Mouse (Mus musculus) cerebellum, postnatal 36 days (tissue): ENCODE measurements around the gene Tnfsf12.
"Not testable (repeated sequence)": the region's sequence is repeated elsewhere in the genome, so short reads cannot be mapped to it uniquely, and the experiment has no call there.

ENCODE experiments used
- DNase-seq, 2 experiments: peaks; one replicate each; pipeline ENCODE4 v3.0.0; 2021 to 2022; ENCODE audit warnings: mixed read lengths in 2 of 2

Tnfsf12 gene

DNA sequence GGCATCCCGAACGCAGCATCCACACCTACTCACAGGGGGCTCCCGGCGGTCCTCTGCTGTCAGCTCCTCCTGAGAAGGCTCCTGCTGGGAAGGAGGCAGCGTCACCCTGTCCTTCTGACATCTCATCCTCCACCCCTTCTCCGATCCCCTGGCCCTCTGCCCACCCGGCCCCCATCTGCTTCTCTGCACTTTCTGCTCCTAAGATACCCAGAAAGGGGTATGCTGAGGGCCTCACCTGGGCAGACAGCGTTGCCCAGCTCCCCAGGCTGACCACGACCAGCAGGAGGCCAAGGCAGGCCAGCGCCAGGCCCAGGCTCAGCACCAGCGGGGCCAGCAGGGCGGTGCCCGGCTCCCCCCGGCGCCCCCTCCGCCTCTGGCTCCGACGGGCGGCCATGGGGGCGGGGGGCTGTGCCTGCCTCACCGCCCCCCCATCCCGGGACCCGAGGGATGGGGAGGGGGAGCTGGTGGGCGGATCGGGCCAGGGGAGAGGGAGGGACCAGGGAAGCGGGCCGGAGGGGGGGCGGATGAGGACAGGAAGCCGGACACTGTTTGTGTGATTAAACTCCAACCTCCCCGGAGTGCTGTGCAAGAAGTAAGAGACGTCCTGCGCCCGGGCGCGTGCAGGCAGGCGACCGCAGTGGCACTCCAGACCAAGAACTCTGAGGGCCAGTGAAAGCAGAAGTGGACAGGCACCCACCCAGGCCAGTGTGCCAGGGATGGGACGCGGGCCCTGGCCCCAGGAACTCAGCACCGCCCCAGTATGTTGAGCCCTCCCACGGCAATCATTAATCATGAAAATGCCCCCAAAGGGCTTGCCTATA is at the start of gene Tnfsf12, which contains the start of gene Tnfsfm13:
Gene Tnfsf12, minus strand, starts transcription at position 489 of the 821 bp plus-strand sequence.
Gene Tnfsfm13, minus strand, starts transcription at position 738 of the 821 bp plus-strand sequence.
- peak; percentile 66 to 67 for DNase-seq

GRCm38 (mm10) chr11:69731408-69731807 is 35.8 kb upstream of the Tnfsf12 start:
- not testable (repeated sequence) for DNase-seq

DNA sequence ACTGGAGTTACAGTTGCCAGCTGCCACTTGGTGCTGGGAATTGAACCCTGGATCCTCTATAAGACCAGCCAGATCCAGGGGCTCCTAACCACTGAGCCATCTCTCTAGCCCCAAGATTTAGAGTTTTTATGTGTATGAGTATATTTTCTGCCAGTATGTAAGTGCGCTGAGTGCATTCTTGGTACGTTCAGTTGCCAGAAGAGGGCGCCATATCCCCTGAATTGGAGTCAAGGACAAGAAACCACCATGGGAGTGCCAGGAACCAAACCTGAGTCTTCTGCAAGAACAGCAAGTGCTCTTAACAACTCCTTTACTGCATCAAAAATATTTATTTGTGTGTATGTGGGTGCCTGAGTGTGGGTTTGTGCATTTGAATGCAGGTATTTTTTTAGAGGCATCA is 33.4 kb upstream of the Tnfsf12 start:
- peak; percentile 57 to 58 for DNase-seq

DNA sequence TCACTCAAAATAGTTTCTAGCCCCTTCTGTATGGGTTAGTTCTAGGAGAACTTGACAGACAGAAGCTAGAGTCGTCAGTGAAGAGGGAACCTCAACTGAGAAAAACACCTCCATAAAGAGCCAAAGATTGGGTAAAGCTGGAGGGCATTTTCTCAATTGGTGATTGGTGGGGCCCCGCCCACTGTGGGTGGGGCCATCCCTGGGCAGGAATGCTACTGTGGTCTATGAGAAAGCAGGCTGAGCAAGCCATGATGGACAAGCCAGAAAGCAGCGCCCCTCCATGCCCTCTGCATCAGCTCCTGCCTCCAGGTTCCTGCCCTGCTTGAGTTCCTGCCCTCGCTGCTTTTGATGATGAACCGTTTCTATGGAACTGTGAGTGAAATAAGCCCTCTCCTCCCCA is 30.3 kb upstream of the Tnfsf12 start:
- DNase-seq, result no peak

- no peak for DNase-seq
Observed at GRCm38 (mm10) chr11:69723074-69723473, 27.4 kb upstream of the Tnfsf12 start.

DNA sequence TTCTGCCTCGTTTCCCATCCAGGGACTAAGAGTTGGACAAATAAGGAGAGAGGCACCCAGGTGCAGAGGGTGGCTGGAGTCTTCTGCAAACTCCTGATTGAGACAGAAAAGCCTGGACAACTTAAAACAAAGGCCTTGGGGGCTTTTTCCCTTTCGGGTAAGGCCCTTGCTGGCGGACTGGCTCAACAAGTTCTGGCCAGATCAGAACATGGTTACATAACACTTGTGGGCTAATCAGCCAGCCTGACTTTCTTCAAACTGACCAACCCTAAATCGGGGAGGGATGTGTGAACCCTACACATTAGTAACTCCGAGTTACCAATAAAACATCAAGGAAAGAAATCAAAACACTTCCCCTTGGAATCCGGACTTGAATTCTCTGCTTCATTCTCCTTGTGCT is 25.2 kb upstream of the Tnfsf12 start:
- no peak for DNase-seq

DNA sequence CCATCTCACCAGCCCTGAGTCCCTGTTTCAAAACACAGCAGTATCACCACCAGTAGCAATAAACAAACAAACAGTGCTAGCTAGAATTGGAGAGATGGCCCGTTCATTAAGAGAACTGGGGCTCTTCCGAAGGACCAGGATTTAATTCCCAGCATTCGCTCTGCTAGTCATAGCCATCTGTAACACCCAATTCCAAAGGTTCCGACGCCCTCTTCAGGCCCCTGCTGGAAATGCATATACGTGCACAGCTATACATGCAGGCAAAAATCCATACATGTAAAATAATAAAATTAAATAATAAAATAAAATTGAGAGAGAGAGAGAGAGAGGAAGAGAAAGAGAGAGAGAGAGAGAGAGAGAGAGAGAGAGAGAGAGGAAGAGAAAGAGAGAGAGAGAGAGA is 23.8 kb upstream of the Tnfsf12 start:
- no peak for DNase-seq

GRCm38 (mm10) chr11:69718661-69719060 is 23.0 kb upstream of the Tnfsf12 start:
- DNase-seq, result no peak

DNA sequence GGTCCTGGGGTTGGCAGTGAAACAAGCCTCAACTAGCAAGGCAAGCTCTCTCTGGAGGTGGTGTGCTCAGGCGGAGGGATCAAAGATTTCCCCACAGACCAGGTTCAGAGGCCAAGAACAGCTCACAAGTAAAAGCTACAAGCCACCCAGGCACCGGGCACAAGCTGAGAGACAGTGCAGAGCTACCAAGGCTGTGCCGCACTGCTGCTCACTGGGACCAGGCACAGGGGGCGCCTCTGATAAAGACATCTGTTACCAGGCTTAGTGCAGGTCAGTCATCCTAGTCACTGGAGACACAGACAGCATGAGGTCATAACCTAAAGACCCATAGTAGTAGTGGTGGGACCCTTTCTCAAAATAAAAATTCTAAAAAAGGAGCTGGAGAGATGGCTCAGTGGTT is 21.3 kb upstream of the Tnfsf12 start:
- no peak for DNase-seq

DNA sequence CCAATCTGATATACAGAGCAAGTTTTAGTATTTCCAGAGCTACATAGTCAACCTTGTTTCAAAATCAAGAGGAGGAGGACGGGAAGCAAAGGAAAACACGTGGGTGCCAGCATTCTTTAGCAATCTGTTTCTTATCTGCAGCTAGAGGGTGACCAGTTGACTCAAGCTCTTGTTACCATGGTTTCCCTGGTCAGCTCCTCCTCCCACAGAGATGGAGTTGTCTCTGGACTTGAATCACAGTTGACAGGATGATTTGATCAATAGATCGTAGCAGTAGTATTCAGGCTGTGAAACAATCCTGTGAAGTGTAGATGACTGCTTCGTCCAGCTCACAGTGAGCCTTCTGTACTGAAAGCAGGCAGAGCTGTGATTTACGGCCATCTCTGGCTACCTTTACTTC is 20.3 kb upstream of the Tnfsf12 start:
- no peak for DNase-seq

DNA sequence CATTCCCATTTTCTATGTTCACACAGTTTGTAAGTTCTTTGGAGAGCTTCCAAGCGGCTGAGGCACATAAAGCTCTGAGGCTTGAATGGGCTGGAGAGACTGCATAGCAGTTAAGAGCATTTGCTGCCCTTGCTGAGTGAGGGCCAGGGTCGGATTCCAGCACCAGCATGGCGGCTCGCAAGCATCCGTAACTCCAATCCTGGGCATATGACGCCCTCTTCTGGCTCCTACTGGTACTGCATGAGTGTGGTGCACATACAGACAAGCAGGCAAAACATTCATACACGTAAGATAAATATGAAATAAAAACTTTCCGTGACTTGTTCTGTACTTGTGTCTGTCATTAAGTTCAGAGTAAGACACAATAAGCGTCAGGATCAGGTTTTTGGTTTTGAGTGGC is 19.8 kb upstream of the Tnfsf12 start:
- DNase-seq, result peak; percentile 32 to 38

- no peak for DNase-seq
Observed at GRCm38 (mm10) chr11:69714636-69715329, 19.1 kb upstream of the Tnfsf12 start.

DNA sequence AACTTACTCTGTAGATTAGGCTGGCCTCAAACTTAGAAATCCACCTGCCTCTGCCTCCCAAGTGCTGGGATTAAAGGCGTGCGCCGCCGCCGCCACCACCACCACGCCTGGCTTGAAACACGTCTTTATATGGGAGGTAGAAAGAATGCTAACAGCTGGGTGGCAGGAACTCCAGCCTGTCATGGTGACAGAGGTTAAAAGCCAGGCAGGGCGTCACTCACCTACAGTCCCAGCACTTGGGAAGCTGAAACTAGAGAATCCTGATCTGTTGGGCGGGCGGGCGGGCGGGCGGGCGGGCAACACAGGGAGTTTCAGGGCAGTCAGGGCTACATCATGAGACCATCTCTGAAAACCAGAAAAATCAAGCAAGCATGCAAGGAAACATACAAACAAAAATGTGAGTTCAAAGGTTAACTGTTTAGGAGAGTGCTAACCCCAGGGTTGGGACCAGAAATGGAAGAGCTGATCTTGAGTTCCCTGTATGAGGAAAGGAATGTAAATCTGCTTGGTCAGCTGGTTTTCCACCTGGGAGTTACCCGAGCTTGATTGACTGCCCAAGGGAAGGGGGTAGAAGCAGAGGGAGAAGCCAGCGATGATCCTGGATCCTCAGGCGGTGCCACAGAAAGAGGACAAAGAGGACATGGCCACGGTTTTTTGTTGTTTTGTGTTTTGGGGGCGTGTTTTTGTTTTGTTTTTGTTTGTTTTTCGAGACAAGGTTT is 17.5 kb upstream of the Tnfsf12 start:
- no peak for DNase-seq

- no peak for DNase-seq
Observed at GRCm38 (mm10) chr11:69711082-69711481, 15.4 kb upstream of the Tnfsf12 start.

DNA sequence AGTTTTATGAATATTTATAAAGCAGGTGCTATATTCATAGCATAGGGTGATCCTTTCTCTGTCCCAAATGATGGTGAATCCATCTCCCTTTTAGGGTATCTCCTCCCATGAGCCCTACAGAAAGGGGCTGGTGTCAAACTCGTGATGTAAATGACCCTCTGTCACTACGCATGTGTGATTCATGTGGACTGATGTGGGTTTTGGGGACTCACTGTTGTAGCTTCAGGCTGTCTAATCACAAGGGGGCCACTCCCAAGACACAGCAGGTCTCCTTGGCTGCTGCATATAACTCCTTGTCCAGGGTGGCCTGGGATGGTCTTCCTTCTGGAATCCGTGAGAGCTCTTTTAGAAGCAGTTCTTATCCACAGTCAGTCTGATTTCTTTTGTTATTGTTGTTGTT is 14.8 kb upstream of the Tnfsf12 start:
- no peak for DNase-seq

GRCm38 (mm10) chr11:69709554-69710446 is 14.2 kb upstream of the Tnfsf12 start:
- no peak for DNase-seq

DNA sequence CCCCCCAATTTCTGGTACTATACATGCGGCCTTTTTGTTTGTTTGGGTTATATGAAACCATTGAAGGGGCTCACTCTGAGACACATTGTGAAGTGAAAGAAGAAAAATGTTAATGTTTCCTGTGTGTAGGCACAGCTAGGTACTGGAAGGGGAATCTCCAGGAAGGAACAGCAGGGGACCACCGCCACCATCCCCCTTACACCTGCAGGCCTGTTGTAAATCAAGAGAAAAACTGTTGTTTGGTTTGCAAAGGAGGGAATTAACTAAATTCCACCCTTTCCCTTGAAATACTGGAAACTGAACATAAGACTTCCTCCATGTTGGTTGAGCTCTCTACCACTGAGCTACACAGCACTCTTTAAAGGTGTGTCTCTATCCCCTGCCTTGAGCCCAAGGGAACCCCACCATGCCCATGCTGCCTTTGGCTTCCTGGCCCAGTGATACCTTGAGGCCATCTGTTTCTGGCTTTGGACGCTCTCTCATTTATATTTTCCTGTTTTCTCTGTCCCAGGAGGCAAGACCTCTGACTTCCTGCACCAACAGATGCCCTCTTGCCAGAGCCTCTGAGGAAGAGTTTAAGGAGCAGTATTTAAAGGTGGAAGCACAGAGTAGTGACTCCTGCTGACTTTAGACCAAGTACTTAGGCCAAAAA is 13.1 kb upstream of the Tnfsf12 start:
- peak; percentile 28 to 30 for DNase-seq

DNA sequence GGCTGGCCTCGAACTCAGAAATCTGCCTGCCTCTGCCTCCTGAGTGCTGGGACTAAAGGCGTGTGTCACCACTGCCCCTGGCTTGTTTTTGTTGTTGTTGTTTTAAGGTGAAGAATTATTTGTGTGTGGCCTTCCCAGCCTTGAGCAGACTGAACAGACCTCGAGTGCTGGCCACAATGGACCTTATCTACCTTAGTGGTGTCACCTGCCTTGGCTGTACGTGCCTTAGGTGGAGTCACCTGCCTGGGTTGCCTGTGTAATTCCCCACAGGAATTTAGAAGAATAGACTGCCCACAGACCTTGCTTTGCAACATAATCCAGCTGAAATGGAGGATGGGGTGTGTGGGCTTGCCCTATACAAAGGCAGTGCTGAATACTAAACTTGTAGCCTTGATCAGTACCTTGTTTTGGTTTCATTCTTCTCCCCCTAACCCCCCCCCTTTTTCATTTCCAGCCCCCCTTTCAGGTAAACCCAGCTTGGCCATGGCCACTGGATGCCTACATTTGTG is 12.3 kb upstream of the Tnfsf12 start:
- DNase-seq, result no peak

GRCm38 (mm10) chr11:69707480-69707847 is 11.8 kb upstream of the Tnfsf12 start:
- DNase-seq, result no peak

DNA sequence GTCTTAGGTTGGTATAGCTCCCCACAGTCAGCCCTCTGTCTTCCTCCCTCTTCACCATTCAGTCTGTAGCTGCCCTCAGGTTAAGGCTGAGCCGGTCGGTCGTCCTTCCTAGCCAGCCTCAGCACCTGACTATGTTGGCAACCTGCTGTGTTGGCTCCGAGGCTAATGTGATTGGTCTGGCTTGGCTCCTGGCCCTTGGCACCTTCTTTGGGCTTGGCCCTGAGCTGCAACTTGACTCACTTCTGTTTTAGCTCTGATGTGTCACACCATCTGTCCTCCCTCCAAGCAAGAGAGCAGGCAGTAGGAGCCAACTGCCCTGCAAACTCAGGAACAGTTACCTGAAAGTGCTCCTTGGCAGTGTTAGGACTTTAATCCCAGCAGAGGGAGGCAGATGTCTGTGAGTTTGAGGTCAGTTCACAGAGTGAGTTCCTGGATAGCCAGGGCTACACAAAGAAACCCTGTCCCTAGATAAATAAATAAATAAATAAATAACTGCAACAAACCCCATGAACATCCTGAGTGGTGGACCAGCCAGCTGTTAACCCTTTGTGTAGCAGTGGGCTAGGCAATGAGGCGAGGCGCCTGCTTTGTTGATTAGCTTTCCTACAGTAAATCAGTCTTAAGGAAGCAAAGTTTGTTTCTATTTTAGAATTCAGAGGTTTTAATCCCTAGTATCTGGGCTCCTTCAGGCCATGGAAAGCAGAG is 11.3 kb upstream of the Tnfsf12 start:
- DNase-seq, result peak; percentile 97 to 99

DNA sequence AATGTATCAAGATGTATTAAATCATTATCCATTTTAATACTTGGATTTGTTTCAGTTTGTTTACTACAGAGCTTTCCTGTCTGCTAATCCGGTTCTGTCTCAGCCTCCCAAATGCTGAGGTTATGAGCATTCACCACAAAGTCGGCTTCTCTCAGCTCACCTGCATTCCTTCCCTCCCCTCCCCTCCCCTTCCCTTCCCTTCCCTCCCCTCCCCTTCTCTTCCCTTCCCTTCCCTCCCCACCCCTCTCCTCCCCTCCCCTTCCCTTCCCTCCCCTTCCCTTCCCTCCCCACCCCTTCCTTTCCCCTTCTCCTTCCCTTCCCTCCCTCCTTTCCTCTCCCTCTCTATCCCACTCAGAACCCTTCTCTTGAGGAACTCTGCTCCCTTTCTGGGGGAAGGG is 9.0 kb upstream of the Tnfsf12 start:
- no peak for DNase-seq
